Mouse (Mus musculus) neural tube, embryonic 13.5 days (tissue): ENCODE measurements at regions not wholly inside any gene's neighbourhood (a gene's known extent, or its start where the extent isn't known, plus 50 kb on each side); places are given as distances from the start of the nearest gene placed in this dataset.

Source experiments
- ATAC-seq: fragments of 200-750 bp; cut with Nextera tagmentation; 2 replicates; pipeline ENCODE4 v1.8.0; 2017; ENCODE audit warnings: low read depth, mild to moderate bottlenecking, moderate TSS enrichment, moderate library complexity
- H3K27ac ChIP-seq: fragments of 300-500 bp; sonication (generic); replicated peaks from 2 replicates; pipeline ENCODE4 v1.5.1; 2015; ENCODE audit warnings: moderate library complexity, mild to moderate bottlenecking, inconsistent platforms
- H3K27me3 ChIP-seq: fragments of 300-500 bp; sonication (generic); 2 replicates; pipeline ENCODE4 v1.6.1; 2015; ENCODE audit warnings: mild to moderate bottlenecking, inconsistent platforms
- H3K36me3 ChIP-seq: fragments of 300-500 bp; sonication (generic); 2 replicates; pipeline ENCODE4 v1.6.1; 2015; ENCODE audit warnings: mild to moderate bottlenecking, inconsistent platforms
- H3K4me1 ChIP-seq: fragments of 300-500 bp; sonication (generic); replicated peaks from 2 replicates; pipeline ENCODE4 v1.6.1; 2015; ENCODE audit warnings: inconsistent platforms
- H3K4me2 ChIP-seq: fragments of 300-500 bp; sonication (generic); 2 replicates; pipeline ENCODE4 v1.6.1; 2015; ENCODE audit warnings: inconsistent platforms, mild to moderate bottlenecking, moderate library complexity
- H3K4me3 ChIP-seq: fragments of 300-500 bp; sonication (generic); 2 replicates; pipeline ENCODE4 v1.5.1; 2015; ENCODE audit warnings: mild to moderate bottlenecking, inconsistent platforms
- H3K9ac ChIP-seq: fragments of 300-500 bp; sonication (generic); 2 replicates; pipeline ENCODE4 v1.6.1; 2015; ENCODE audit warnings: moderate library complexity, mild to moderate bottlenecking, inconsistent platforms
- H3K9me3 ChIP-seq: fragments of 300-500 bp; sonication (generic); 2 replicates; pipeline ENCODE4 v1.6.1; 2016; ENCODE audit warnings: inconsistent platforms
- WGBS: fragments of 180-500 bp; shearing (Covaris S2); methylation state at CpG from one replicate; pipeline ENCODE4 v1.1.7; 2015; 5-methylcytosine and 5-hydroxymethylcytosine counted together

GRCm38 (mm10) chr3:38569001-38569400 lies 84.4 kb upstream of the Ankrd50 start:
- Histone ChIP-seq H3K27me3 (no peaks in the 10 kb centered on the region), H3K4me1 (peaks cover 16% of the 10 kb centered on the region), H3K9ac (no peak overlapping the region), H3K36me3 (no peaks in the 10 kb centered on the region), H3K9me3 (no peaks in the 10 kb centered on the region), H3K4me2 (no peak overlapping the region), H3K27ac (no peak overlapping the region), H3K4me3 (no peak overlapping the region)
- 64% methylated on average over 6 of the region's 6 CpGs for WGBS
- ATAC-seq, result 0 out of 2 replicates have a peak, but pooled peaks have one; percentile 42

GRCm38 (mm10) chr3:38568596-38568975 lies 83.9 kb upstream of the Ankrd50 start:
- no peaks in the 10 kb centered on the region for H3K9me3 ChIP-seq
- ATAC-seq, result no peak

GRCm38 (mm10) chr3:38567946-38568595 lies 83.4 kb upstream of the Ankrd50 start:
- Histone ChIP-seq H3K4me1 (peaks cover 16% of the 10 kb centered on the region), H3K4me2 (no peak overlapping the region), H3K27me3 (no peaks in the 10 kb centered on the region), H3K36me3 (no peaks in the 10 kb centered on the region), H3K27ac (no peak overlapping the region), H3K9ac (no peak overlapping the region), H3K9me3 (no peaks in the 10 kb centered on the region), H3K4me3 (no peak overlapping the region)
- WGBS, result 43% methylated on average over 8 of the region's 8 CpGs
- ATAC-seq, result no peak

More at GRCm38 (mm10) chr3:38568596-38568975, 83.9 kb upstream of the Ankrd50 start:
- Histone ChIP-seq H3K4me2 (no peak overlapping the region), H3K27ac (no peak overlapping the region), H3K9ac (no peak overlapping the region), H3K4me3 (no peak overlapping the region), H3K36me3 (no peaks in the 10 kb centered on the region), H3K27me3 (no peaks in the 10 kb centered on the region), H3K4me1 (peaks cover 16% of the 10 kb centered on the region)
- 6% methylated on average over 2 of the region's 2 CpGs for WGBS

GRCm38 (mm10) chr3:38566576-38566975 lies 81.9 kb upstream of the Ankrd50 start:
- no peak for ATAC-seq
- Histone ChIP-seq H3K4me1 (peaks cover 16% of the 10 kb centered on the region), H3K27me3 (no peaks in the 10 kb centered on the region), H3K27ac (no peak overlapping the region), H3K4me2 (no peak overlapping the region), H3K9me3 (no peaks in the 10 kb centered on the region), H3K4me3 (no peak overlapping the region), H3K36me3 (no peaks in the 10 kb centered on the region), H3K9ac (no peak overlapping the region)
- 92% methylated on average over 2 of the region's 2 CpGs for WGBS

- Histone ChIP-seq H3K4me1 (peaks cover 16% of the 10 kb centered on the region), H3K4me2 (no peak overlapping the region)
- no peak for ATAC-seq
Measured at GRCm38 (mm10) chr3:38564844-38565243, 80.2 kb upstream of the Ankrd50 start.

GRCm38 (mm10) chr3:38564364-38564763 lies 79.7 kb upstream of the Ankrd50 start:
- 31% methylated on average over 2 of the region's 2 CpGs for WGBS

More at GRCm38 (mm10) chr3:38564844-38565243, 80.2 kb upstream of the Ankrd50 start:
- Histone ChIP-seq H3K9ac (no peak overlapping the region), H3K27ac (no peak overlapping the region), H3K4me3 (no peak overlapping the region), H3K27me3 (no peaks in the 10 kb centered on the region), H3K9me3 (no peaks in the 10 kb centered on the region), H3K36me3 (no peaks in the 10 kb centered on the region)
- WGBS, result 36% methylated on average over 2 of the region's 2 CpGs

GRCm38 (mm10) chr3:38561186-38561585 lies 76.5 kb upstream of the Ankrd50 start:
- Histone ChIP-seq H3K4me1 (0 out of 2 replicates have a peak, but pooled peaks cover 8% of the 10 kb centered on the region), H3K4me3 (no peak overlapping the region), H3K4me2 (no peak overlapping the region), H3K27ac (no peak overlapping the region), H3K36me3 (no peaks in the 10 kb centered on the region), H3K9me3 (no peaks in the 10 kb centered on the region), H3K27me3 (no peaks in the 10 kb centered on the region), H3K9ac (no peak overlapping the region)
- ATAC-seq, result no peak
- WGBS, result 80% methylated on average over 2 of the region's 2 CpGs

More at GRCm38 (mm10) chr3:38564364-38564763, 79.7 kb upstream of the Ankrd50 start:
- Histone ChIP-seq H3K4me2 (no peak overlapping the region), H3K36me3 (no peaks in the 10 kb centered on the region), H3K4me3 (no peak overlapping the region), H3K9me3 (no peaks in the 10 kb centered on the region), H3K4me1 (peaks cover 16% of the 10 kb centered on the region), H3K27ac (no peak overlapping the region), H3K27me3 (no peaks in the 10 kb centered on the region), H3K9ac (no peak overlapping the region)
- ATAC-seq, result no peak

- no peak overlapping the region for H3K9ac ChIP-seq
- WGBS, result 95% methylated on average over 5 of the region's 5 CpGs
- H3K27ac ChIP-seq, result no peak overlapping the region
- no peak for ATAC-seq
- no peak overlapping the region for H3K4me3 ChIP-seq
- H3K9me3 ChIP-seq, result no peaks in the 10 kb centered on the region
- no peaks in the 10 kb centered on the region for H3K27me3 ChIP-seq
- H3K36me3 ChIP-seq, result no peaks in the 10 kb centered on the region
- H3K4me1 ChIP-seq, result peaks cover 9% of the 10 kb centered on the region; the same call in 1 of the 2 replicates
- no peak overlapping the region for H3K4me2 ChIP-seq
Measured at GRCm38 (mm10) chr3:38555939-38556338, 71.3 kb upstream of the Ankrd50 start.

GRCm38 (mm10) chr3:38553470-38554043 lies 68.9 kb upstream of the Ankrd50 start:
- peak overlapping the region; percentile 61 for H3K27ac ChIP-seq
- WGBS, result 28% methylated on average over 4 of the region's 4 CpGs

GRCm38 (mm10) chr3:38547032-38547431 lies 62.4 kb upstream of the Ankrd50 start:
- Histone ChIP-seq H3K4me3 (no peak overlapping the region), H3K9me3 (no peaks in the 10 kb centered on the region), H3K27me3 (no peaks in the 10 kb centered on the region), H3K4me2 (no peak overlapping the region), H3K4me1 (no peaks in the 10 kb centered on the region), H3K27ac (no peak overlapping the region), H3K36me3 (no peaks in the 10 kb centered on the region), H3K9ac (no peak overlapping the region)
- WGBS, result 45% methylated on average over 3 of the region's 3 CpGs
- ATAC-seq, result no peak

More at GRCm38 (mm10) chr3:38553470-38554043, 68.9 kb upstream of the Ankrd50 start:
- Histone ChIP-seq H3K9me3 (no peaks in the 10 kb centered on the region), H3K36me3 (no peaks in the 10 kb centered on the region), H3K4me1 (peaks cover 9% of the 10 kb centered on the region; the same call in 1 of the 2 replicates), H3K9ac (no peak overlapping the region), H3K27me3 (no peaks in the 10 kb centered on the region), H3K4me2 (no peak overlapping the region), H3K4me3 (no peak overlapping the region)
- ATAC-seq, result peak; percentile 86

GRCm38 (mm10) chr3:38545501-38545896 lies 60.9 kb upstream of the Ankrd50 start:
- H3K27me3 ChIP-seq, result no peaks in the 10 kb centered on the region
- no peaks in the 10 kb centered on the region for H3K9me3 ChIP-seq
- no peak overlapping the region for H3K4me3 ChIP-seq
- H3K36me3 ChIP-seq, result no peaks in the 10 kb centered on the region
- ATAC-seq, result no peak
- H3K4me1 ChIP-seq, result no peaks in the 10 kb centered on the region
- no peak overlapping the region for H3K4me2 ChIP-seq
- H3K27ac ChIP-seq, result no peak overlapping the region
- no peak overlapping the region for H3K9ac ChIP-seq
- WGBS, result 87% methylated on average over 3 of the region's 3 CpGs

- Histone ChIP-seq H3K27ac (no peak overlapping the region), H3K9ac (no peak overlapping the region), H3K9me3 (no peaks in the 10 kb centered on the region), H3K4me2 (no peak overlapping the region), H3K36me3 (no peaks in the 10 kb centered on the region), H3K4me3 (no peak overlapping the region), H3K27me3 (no peaks in the 10 kb centered on the region), H3K4me1 (no peaks in the 10 kb centered on the region)
- 86% methylated on average over 4 of the region's 4 CpGs for WGBS
- no peak for ATAC-seq
Measured at GRCm38 (mm10) chr3:38544718-38545500, 60.3 kb upstream of the Ankrd50 start.
